Mouse (Mus musculus): ENCODE results near the gene Sh3bp5. TPM values are rescaled to one million over a fixed set of nuclear protein-coding genes. Genes with fewer than 3 reads are reported as not detected.

The Sh3bp5 gene
- total RNA-seq, 1 experiment from 2014 or later: 142 TPM

DNA sequence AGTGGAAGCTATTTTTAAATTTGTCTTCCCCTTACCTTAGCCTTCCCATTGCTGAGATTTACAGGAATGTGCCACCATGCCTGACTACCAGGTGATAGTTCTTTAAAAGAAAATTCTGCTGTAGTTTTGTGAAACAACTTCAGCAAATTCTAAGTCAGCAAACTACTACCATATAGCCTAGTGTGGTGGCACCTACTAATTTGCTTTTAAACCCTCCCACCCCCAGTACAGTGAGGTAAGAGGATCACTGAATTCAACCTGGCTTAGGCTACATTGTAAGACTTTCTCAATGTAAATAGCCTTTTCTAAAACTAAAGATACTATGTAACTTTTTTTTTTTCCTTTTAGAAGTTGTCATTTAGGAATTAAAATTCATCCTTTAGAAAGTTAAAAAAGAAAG is 97.9 kb downstream of the Sh3bp5 start:
- no peak for DNase-seq

DNA sequence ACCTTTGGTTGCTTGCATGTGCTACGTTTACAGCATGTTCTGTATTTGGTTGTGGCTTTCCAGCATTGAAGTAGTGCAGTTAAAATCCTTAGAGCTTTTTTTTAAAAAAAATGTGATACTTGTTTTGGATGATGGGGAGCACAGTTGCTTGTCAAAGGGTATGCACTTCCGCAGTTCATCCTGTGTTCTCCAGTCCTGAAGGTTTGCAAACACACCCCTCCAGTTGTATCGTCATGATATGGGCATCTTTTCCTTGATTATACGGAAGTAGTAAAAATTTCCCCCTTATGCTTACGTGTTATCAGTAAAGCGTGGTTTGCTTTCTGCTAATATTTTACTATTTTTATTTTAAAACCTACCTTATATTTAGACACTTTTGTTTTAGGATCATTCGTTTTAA is 98.5 kb downstream of the Sh3bp5 start:
- DNase-seq: no peak

DNA sequence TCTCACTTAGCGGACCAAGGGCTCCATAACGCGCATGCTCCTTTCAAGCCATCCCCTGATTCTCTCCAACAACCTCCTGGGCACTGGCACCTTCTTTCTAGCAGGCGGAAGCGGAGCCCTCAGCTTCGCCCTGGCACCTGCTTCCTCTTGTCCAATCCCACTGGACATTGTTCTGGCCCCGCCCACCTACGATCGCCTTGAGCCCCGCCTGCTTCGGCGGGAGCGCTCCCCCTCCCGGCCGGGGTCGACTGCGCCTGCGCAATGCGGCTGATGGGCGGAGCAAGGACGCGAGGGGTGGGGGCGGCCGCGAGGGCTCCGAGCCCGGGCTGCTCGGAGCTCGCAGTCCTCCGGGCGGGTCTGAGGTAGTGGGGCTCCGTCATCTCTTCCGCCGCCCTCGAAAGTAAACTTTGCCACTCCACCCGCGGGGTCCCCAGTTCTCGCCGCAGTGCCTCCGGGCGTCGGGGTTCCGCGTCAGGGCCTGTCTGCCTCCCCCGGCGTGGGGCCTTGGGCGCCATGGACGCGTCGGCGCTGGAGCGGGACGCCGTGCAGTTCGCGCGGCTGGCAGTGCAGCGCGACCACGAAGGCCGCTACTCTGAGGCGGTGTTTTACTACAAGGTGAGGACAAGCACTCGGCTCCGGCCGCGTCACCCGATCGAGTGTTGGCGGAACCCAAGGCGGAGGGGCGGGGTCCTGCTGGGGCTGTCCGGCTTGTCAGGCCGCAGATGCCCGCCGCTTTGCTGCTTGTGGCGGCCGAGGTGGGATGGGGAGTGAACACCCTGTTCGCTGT is 99.3 kb downstream of the Sh3bp5 start, which contains the start of gene Capn7:
TSS of gene Capn7 (plus strand) at position 270 of the 787 bp plus-strand sequence.
- peak; percentile 100 for DNase-seq

DNA sequence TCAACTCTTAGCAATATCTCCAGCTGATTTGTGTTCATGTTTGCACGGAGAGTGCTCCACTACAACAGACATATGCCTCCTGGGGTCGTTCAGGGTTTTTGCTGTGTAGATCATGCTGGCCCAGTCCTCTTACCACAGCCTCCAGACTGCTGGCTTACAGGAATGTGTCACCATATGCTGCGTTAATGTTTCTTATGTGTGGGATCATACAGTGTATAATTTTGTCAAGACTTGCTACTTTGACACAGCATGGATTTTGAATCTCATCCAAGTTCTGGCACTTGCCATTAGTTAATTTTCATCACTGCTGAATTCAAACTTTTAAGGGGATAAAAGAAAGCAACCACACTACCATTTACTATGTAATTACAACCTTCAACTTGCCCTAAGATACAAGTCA is 100.1 kb downstream of the Sh3bp5 start:
- no peak for DNase-seq

DNA sequence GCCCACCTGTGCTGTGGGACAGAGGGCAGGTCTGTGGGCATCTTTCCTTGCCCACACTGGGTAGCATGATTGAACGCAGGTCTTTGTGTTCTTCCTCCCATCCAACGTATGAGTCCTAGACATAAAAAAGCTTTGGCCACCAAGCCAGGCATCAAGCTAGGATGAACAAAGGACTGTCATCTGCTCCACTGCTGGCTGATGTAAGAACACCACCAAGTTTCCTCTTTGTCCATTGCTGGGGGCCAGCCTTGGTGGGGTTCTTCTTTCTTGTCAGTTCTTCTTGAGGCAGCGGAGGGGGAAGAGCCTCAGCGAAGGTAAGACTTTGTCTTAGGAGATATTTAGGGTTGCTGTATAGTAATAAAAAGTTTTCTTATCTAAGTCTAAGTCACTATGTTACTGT is 104.9 kb downstream of the Sh3bp5 start:
- no peak for DNase-seq

DNA sequence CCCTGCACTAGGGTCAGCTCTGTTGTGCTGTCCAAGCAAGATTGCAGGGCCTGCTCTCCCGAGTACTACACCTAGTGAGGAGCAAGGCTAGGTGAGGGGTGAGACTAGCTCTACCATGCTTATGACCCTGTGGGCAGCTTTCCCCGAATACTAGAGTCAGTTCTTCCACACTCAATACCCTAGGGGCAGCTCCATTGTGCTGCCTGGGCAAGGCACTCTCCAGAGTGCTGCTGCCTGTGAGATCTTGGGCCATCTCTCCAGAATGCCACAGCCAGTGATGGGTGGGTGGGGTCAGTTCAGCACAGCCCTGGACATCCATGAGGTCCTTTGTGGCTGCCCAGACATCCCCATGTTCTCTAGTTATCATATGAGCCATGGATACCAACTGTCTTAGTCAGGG is 106.1 kb downstream of the Sh3bp5 start:
- DNase-seq: no peak

DNA sequence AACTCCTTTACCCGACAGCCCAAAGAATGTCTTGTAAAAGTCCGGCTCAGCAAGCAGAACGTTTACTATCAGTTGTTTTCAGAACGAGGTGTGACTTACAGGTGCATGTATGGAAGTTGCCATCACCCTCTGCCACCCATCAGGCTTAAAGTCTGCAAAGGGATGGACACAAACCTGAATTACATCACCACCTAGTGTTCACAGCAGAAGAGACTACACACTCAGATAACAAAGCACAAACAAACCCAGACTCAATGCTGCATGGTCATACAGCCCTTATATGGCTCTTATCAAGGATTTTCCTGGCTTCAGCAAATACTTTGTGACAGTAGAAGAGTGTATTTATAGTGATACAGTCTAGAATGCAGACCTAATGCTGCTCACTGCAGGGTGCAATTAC is 108.2 kb downstream of the Sh3bp5 start:
- DNase-seq: no peak

DNA sequence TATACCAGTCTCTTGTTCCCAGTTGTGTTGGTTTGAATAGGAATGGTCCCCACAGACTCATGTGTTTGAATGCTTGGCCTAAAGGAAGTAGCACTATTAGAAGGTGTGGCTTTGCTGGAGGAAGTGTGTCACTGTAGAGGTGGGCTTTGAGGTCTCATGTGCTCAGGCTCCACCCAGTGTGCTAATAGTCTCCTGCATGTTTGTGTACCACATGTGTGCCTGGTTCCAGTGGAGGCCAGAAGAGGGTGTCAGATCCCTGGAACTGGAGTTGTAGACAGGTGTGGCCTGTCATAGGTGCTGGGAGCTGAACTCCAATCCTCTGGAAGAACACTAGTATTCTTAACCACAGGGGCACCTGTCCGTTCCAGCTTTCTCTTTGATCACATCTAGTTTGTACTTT is 108.7 kb downstream of the Sh3bp5 start:
- no peak for DNase-seq

DNA sequence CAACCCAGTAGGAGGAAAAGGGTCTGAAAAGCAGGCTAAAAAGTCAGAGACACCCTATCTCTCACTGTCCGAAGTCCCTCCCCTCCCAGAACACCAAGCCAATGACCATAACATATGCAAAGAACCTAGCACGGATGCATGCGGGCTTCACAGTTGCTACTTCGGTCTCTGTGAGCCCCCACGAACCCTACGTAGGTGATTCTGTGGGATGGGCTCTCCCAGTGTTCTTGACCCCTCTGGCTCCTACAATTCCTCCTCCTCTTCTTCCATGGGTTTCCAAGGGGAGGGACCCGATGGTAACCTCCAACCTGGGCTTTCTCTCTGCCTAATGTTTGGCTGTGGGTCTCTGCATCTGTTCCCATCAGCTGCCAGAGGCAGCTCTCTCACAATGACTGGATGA is 109.1 kb downstream of the Sh3bp5 start:
- DNase-seq: no peak

DNA sequence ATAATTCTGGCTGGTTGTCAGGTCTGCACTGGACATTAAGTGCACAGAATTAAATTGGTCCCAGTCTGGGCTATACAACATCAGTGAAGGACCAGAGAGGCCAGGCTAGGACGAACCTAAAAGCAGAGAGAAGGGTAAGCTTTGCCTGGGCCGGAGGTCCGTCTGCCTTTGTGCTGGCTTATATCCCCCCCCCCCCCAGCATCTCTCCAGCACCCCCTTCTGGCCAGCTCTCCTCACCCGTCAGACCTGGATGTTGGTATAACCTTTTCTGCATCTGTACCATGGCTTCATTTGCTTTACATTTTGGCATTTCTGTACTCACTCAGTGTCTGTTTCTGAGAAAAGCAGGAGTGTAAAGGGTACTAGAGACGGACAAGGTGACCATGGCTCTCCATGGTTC is 110.3 kb downstream of the Sh3bp5 start:
- no peak for DNase-seq

DNA sequence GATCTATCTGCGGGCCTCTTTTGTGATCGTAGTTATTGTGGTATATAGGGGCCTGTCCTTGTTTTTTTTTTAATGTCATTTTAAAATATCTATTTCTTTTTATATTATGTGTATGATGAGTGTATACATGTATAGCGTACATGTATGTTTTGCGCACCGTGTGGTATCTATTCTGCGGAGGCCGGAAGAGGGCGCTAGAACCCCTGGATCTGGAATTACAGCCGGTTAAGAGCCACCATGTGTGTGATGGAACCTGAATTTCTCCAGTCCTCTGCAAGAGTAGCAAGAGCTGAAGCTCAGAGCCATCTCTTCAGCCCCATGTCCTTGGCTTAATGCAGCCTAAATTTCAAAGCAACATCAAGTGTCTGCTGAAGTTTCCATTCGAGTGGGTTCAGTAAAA is 111.0 kb downstream of the Sh3bp5 start:
- no peak for DNase-seq

DNA sequence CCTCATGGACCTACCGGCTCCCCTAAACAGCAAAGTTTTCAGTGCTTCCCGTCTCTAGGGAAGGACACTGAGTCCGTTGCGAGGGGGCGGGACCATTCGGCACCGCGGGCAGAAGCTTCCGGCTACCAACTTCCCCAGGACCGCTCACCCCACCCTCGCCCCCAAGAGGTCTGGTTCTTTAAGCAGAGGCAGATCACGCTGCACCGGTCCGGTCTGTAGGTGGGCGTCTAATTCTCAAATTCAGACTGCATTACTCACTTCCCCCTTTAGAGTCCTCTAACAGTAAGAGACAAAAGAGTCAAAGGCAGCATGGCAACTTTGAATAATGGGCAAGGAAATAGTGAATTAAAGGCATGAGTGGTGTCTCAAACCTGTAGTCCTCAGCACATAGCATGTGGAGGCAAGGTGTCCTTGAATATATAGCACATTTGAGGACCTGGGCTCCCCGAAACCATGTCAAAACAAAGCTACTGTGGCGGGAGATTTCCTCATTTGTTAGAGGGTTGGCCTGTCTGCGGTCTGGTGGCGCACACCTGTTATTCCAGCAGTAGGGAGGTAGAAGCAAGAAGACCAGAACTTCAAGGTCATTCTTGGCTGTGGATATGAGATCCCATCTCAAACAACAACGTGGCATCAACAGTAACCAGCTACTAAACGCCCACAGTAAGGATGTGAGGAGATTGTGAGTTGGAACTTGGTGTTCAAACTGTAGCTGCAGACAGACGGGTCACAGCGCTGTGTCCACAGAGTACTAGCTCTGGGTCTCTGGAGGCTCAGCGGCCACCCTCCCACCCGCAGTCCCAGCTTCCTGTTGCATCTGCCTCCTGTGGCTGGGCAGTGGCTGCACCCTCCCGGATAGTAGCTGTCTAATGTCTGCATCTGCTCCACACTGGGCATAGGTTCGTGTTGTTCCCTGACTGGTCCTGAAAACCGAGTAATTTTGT is 111.8 kb downstream of the Sh3bp5 start, which contains the start of gene Dnah1:
TSS of gene Dnah1 (minus strand) at position 48 of the 944 bp plus-strand sequence.
- peak; percentile 72 for DNase-seq

DNA sequence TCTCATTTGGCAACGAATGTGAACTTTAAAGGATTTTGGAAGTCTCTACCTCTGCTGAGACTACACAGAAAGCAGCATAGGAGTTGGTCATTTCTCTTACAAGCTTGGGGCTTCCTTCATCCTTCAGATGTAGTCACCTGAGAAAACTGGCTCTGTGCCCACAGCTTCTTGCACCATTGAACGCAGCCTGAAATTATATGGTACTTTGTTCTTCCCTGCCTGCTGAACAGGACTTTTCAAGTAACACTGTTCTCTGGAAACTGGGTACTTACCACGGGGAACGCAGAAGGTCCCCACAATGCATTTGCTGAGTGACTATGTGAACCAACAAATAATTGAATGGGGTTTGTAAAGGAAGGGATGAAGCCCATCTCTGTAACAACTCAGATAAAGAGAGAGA is 112.7 kb downstream of the Sh3bp5 start:
- no peak for DNase-seq

DNA sequence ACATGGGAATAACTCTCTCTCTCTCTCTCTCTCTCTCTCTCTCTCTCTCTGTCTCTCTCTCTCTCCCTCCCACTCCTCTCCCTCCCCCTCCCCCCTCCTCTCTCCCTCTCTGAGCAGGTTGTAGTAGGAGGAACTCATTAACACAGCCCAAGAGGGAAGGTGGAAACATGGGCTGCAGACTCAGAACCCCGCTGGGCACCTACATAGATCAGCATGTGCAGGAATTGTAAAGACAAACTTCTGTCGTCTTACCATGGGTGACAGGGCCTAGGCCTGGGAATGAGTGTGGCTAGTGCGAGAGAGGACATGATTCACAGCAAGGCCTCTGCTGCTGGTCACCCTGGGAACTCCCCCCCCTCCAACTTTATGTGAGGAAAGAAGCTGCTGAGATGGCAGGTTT is 113.7 kb downstream of the Sh3bp5 start:
- no peak for DNase-seq

DNA sequence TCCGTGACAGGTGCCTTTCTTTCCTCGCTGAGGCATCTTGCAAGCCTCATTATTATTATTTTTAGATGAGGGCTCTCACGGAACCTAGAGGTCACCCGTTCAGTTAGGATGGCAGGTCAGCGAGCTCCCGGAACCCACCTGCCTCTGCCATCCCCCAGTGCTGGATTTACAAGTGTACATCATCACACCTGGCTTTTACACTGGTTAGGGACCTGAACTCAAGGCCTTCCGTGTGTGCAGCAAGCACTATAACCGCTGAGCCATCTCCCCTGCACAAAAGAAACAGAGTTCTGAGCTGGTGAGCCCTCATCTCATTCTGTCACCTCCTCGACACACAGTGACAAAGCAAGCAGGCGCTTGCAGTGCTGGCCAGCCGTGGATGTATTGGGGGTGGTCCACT is 114.7 kb downstream of the Sh3bp5 start:
- no peak for DNase-seq

DNA sequence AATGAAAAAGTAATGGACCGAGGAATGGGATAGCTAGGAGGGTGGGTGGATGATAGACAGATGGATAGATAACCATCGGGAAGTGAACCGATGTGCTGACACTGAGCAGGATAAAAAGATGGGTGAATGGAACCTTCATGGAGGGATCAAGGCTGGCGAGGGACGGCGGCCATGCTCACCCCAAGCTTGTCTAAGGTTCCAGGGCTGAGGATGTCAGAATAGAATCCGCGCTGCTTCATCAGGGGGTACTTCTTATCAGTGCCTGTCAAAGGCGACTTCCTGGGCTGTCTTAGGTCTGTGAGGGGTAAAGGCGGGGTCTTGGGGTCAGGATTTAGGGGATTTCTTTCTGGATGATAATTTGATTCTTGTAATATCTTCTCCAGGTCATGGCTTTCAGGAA is 116.3 kb downstream of the Sh3bp5 start:
- no peak for DNase-seq

DNA sequence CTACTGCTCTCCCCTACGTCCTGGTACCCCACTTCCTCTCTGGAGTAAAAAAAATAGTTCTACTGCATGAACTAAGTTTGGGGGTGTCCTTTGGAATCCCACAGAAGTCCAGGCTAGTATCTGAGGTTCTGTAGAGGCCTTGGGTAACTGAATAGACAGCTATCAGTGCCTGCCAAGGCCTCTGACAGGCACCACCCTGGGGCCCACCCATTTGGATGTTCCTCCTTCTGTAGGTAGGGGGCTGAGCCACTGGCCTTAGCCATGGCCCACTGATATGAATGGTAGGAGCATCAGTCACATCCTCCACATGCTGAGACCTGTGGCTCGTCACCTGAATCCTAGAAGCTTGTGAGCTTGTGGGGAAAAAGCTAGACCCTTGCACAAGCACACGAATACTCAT is 118.1 kb downstream of the Sh3bp5 start:
- DNase-seq: no peak

DNA sequence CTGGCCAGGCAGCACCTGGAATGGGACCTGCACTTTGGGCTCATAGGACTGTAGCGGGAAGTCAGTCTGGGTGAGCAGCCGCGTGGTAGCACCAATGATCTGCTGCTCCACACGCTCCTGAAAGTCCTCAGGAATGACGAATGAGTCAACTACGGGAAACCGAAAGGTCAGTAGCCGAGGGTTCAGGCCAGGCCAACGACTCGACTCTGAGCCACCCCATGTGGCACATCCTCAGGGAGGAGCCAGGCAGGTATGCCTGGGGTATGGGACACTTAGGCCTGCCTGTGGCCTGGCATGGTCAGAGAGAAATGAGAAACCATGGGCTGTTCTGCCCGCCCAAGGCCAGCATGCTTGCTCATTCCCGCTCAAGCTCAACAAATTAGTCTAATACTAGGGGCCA is 119.3 kb downstream of the Sh3bp5 start:
- DNase-seq: peak; percentile 51

DNA sequence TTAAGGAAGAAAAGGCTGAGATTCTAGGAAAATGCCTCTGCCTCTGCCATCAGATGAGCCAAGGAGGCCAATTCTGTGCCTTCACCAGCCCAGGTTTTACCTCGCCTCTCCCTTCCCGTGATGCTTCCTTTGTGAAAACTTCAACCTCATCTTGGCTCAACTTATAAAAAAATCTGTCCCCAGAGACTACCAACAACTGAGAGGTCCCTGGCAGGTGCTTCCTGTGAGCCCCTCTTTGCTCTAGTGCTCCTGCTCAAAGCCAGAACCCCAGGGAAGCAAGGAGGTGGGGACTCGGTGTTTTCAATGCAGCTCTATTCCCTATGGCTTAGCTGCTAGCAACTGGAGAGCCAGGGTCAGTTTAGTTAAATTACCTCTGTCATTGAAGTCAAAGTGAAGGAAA is 122.7 kb downstream of the Sh3bp5 start:
- DNase-seq: no peak
